Mouse (Mus musculus): ENCODE measurements around the gene Rprd2.

- TF ChIP-seq CTCF (IDR thresholded peaks at IDR 0.05; ENCODE audit: control insufficient read depth, insufficient read depth, insufficient read length) (no peak), MYOG (IDR thresholded peaks at IDR 0.05; ENCODE audit: control insufficient read depth, extremely low read depth, insufficient read length) (no peak), USF1 (IDR thresholded peaks at IDR 0.05; ENCODE audit: low read depth) (no peak)
These were observed 20.6 kb upstream of the Rprd2 start for GRCm38 (mm10) chr3:95839250-95839649.
